Mouse (Mus musculus) frontal cortex, postnatal 25 days (tissue): ENCODE data around the gene Olfr412.

Experiments used
- DNase-seq, 2 experiments: peaks; one replicate each; pipeline ENCODE4 v3.0.0; 2022; ENCODE audit warnings: low spot score in 2 of 2

Olfr412 gene

GRCm38 (mm10) chr11:74413449-74413972 lies 51.6 kb downstream of the Olfr412 start:
- DNase-seq = no peak

DNA sequence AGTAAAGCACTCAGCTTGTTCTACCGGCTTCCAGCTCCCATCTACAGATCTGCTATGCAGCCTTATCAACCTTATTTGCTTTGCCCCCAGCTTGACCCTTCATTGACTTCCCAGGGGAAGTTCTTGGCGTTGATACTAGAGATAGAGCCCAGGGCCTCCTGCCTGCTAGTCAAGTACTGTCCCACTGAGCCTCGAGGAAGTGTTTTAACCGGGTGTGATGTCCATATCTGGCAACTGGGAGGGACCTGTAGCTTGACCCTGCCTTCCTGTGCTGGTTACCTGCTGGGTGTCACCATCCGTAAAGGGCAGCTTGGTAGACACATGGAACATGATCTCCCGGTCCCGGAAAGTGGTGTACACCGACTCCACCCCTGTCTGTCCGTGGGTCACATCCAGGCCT lies 52.2 kb downstream of the Olfr412 start:
- no peak for DNase-seq

DNA sequence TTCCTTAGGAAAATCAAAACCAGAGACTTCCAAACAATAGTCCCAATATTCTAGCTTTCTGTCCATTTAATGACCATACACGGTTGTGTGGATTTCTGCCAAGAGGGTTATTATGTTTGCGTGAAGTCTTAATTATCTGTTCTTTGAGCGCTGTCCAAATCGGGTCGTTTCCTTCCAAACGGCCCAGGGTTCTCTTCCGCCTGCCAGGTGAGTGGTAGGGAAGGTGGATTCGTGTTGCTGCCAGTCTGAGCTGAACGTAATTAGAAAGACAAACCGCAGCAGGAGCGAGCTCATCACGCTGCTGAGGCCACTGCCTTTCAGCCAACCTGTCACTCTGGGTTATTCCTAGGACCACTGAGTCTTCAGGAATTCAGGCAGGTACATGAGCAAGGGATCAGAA lies 53.9 kb downstream of the Olfr412 start:
- DNase-seq = no peak
